Mouse (Mus musculus) myocyte (in vitro differentiated cells): ENCODE results near the gene Med24.

ENCODE experiments used
- POLR2A ChIP-seq: IDR thresholded peaks from one replicate; pipeline ENCODE4 v1.6.1; 2011; ENCODE audit warnings: low read depth, mild to moderate bottlenecking, control low read depth, moderate library complexity; ENCODE audit not compliant: insufficient read length
- USF1 ChIP-seq: IDR thresholded peaks from one replicate; pipeline ENCODE4 v1.6.1; 2011; ENCODE audit warnings: low read depth, mild to moderate bottlenecking, control low read depth, moderate library complexity

DNA sequence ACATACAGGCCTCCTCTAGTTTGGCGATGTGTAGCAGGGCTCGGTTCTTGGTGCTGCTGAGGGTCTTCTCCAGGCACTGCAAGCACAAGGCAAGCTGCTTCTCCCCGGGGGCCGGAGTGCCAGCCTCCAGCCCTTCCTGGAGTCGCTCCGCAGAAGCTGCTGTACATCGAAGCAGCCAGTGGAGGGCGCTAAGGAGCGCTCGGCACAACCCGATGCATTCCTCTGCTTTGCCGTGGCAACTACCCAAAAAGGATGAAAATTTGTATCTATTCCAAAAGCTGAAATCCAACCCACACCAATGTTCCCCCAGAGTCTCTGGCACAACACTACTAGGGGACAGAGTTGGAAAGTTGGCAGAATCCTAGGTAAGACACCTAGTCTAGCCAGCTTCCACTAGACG is 11.3 kb downstream of the Med24 start:
- TF ChIP-seq USF1 (no peak), POLR2A (no peak)
